Mouse (Mus musculus): Measurements from ENCODE around the gene Rbfox1.

DNA sequence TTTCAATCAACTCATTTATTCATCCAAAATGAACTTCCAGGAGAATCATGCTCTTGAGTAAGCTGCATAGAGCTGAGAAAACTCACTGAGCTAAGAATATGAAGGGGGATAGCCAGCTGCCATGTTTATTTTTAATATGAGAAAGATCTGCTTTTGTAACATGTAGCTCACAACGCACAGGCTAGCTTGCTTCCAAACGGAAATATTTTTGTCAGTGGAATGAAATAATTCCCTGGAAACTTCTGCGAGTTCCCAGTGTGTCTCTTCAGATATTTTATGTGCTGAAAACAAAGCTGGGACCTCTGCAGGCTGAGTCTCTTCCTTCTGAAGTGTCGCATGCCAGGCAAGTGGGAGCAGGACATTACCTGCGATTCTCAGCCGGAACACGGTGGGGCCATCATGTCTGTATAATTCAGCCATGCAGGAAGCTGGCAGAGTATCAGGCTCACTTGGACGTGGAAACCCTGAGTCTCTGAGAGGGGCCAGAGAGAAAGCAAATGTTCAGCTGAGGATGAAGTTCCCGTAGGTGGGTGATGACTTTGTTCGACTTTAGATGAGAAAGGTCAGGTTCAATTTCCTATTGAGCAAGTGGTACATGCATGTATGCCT is 190.4 kb downstream of the Rbfox1 start:
- no peak for TF ChIP-seq GATA1 (IDR thresholded peaks at IDR 0.05; ENCODE audit: borderline replicate concordance, low read length)
- TF ChIP-seq CTCF (IDR thresholded peaks at IDR 0.05; ENCODE audit: low read depth, low read length): no peak
- TF ChIP-seq TAL1 (conservative IDR thresholded peaks at IDR 0.05; ENCODE audit: low read depth, low read length): no peak
